Mouse (Mus musculus): ENCODE results near the gene Sfxn3. TPM values are rescaled to one million over a fixed set of nuclear protein-coding genes. Genes with fewer than 3 reads are reported as not detected.
A peak's percentile ranks its signal among the peaks of the same experiment; 100 is the strongest.

The Sfxn3 gene
- total and polyA plus RNA-seq, 3 experiments, result 6.7 to 26.1 (median 7.4) TPM

- ATAC-seq (ENCODE audit: extremely low read depth, insufficient number of reproducible peaks, low FRiP score, poor library complexity, severe bottlenecking), result no peak
- peak overlapping the region; percentile 40; the same call in 1 of the 2 replicates for H3K4me3 ChIP-seq (ENCODE audit: low read depth, low read length)
- H3K27me3 ChIP-seq (ENCODE audit: insufficient read depth, low read length), result no peaks in the 10 kb centered on the region
- no peaks in the 10 kb centered on the region for H3K9me3 ChIP-seq (replicated peaks)
- peaks cover 65% of the 10 kb centered on the region for H3K4me1 ChIP-seq (ENCODE audit: insufficient read depth, low read depth, low read length)
- no peak for TF ChIP-seq TAL1 (conservative IDR thresholded peaks at IDR 0.05; ENCODE audit: low read depth, low read length)
- no peak for TF ChIP-seq GATA2 (IDR thresholded peaks at IDR 0.05; ENCODE audit: borderline replicate concordance, low read depth, low read length)
- no peak for TF ChIP-seq CTCF (IDR thresholded peaks at IDR 0.05; ENCODE audit: low read depth, low read length)
- no peak for TF ChIP-seq POLR2AphosphoS5 (IDR thresholded peaks at IDR 0.05; ENCODE audit: insufficient replicate concordance, low read depth, low read length)
- TF ChIP-seq GATA1 (IDR thresholded peaks at IDR 0.05; ENCODE audit: borderline replicate concordance, low read length), result no peak
- peaks cover 28% of the 10 kb centered on the region for H3K36me3 ChIP-seq (replicated peaks)
- no peak for DNase-seq (ENCODE audit: low spot score)
Observed at GRCm38 (mm10) chr19:45056908-45057698, 9.8 kb downstream of the Sfxn3 start.

- TF ChIP-seq POLR2AphosphoS5 (IDR thresholded peaks at IDR 0.05; ENCODE audit: insufficient replicate concordance, low read depth, low read length), result no peak
- H3K36me3 ChIP-seq (replicated peaks), result peaks cover 22% of the 10 kb centered on the region
- no peaks in the 10 kb centered on the region for H3K27me3 ChIP-seq (ENCODE audit: insufficient read depth, low read length)
Observed at GRCm38 (mm10) chr19:45057724-45058112, 10.4 kb downstream of the Sfxn3 start.

GRCm38 (mm10) chr19:45058113-45058839 is 11.0 kb downstream of the Sfxn3 start:
- peaks cover 68% of the 10 kb centered on the region for H3K4me1 ChIP-seq (ENCODE audit: insufficient read depth, low read depth, low read length)
- TF ChIP-seq TAL1 (conservative IDR thresholded peaks at IDR 0.05; ENCODE audit: low read depth, low read length) (no peak), GATA1 (IDR thresholded peaks at IDR 0.05; ENCODE audit: borderline replicate concordance, low read length) (no peak), CTCF (IDR thresholded peaks at IDR 0.05; ENCODE audit: low read depth, low read length) (no peak), GATA2 (IDR thresholded peaks at IDR 0.05; ENCODE audit: borderline replicate concordance, low read depth, low read length) (no peak), POLR2AphosphoS5 (IDR thresholded peaks at IDR 0.05; ENCODE audit: insufficient replicate concordance, low read depth, low read length) (no peak)
- peaks cover 16% of the 10 kb centered on the region for H3K36me3 ChIP-seq (replicated peaks)
- no peaks in the 10 kb centered on the region for H3K9me3 ChIP-seq (replicated peaks)
- H3K27me3 ChIP-seq (ENCODE audit: insufficient read depth, low read length), result no peaks in the 10 kb centered on the region
- peak; percentile 86 for ATAC-seq (ENCODE audit: extremely low read depth, insufficient number of reproducible peaks, low FRiP score, poor library complexity, severe bottlenecking)
- H3K4me3 ChIP-seq (ENCODE audit: low read depth, low read length), result peak overlapping the region; percentile 69
- DNase-seq (ENCODE audit: low spot score), result peak; percentile 60

More at GRCm38 (mm10) chr19:45057724-45058112, 10.4 kb downstream of the Sfxn3 start:
- DNase-seq (ENCODE audit: low spot score) (no peak), ATAC-seq (ENCODE audit: extremely low read depth, insufficient number of reproducible peaks, low FRiP score, poor library complexity, severe bottlenecking) (no peak)
- Histone ChIP-seq H3K9me3 (replicated peaks) (no peaks in the 10 kb centered on the region), H3K4me1 (ENCODE audit: insufficient read depth, low read depth, low read length) (peaks cover 70% of the 10 kb centered on the region), H3K4me3 (ENCODE audit: low read depth, low read length) (peak overlapping the region; percentile 69)

- no peak for DNase-seq (ENCODE audit: low spot score)
- ATAC-seq (ENCODE audit: extremely low read depth, insufficient number of reproducible peaks, low FRiP score, poor library complexity, severe bottlenecking), result no peak
- Histone ChIP-seq H3K27me3 (ENCODE audit: insufficient read depth, low read length) (no peaks in the 10 kb centered on the region), H3K4me3 (ENCODE audit: low read depth, low read length) (peak overlapping the region; percentile 69), H3K36me3 (replicated peaks) (peaks cover 10% of the 10 kb centered on the region), H3K4me1 (ENCODE audit: insufficient read depth, low read depth, low read length) (peaks cover 66% of the 10 kb centered on the region), H3K9me3 (replicated peaks) (no peaks in the 10 kb centered on the region)
- no peak for TF ChIP-seq POLR2AphosphoS5 (IDR thresholded peaks at IDR 0.05; ENCODE audit: insufficient replicate concordance, low read depth, low read length)
- no peak for TF ChIP-seq CTCF (IDR thresholded peaks at IDR 0.05; ENCODE audit: low read depth, low read length)
- no peak for TF ChIP-seq GATA1 (IDR thresholded peaks at IDR 0.05; ENCODE audit: borderline replicate concordance, low read length)
- no peak for TF ChIP-seq GATA2 (IDR thresholded peaks at IDR 0.05; ENCODE audit: borderline replicate concordance, low read depth, low read length)
- no peak for TF ChIP-seq TAL1 (conservative IDR thresholded peaks at IDR 0.05; ENCODE audit: low read depth, low read length)
Observed at GRCm38 (mm10) chr19:45058841-45059240, 11.5 kb downstream of the Sfxn3 start.

- no peak for DNase-seq (ENCODE audit: low spot score)
- Histone ChIP-seq H3K36me3 (replicated peaks) (no peaks in the 10 kb centered on the region), H3K4me3 (ENCODE audit: low read depth, low read length) (peak overlapping the region; percentile 42; the same call in 1 of the 2 replicates), H3K9me3 (replicated peaks) (no peaks in the 10 kb centered on the region), H3K4me1 (ENCODE audit: insufficient read depth, low read depth, low read length) (peaks cover 68% of the 10 kb centered on the region), H3K27me3 (ENCODE audit: insufficient read depth, low read length) (no peaks in the 10 kb centered on the region)
- TF ChIP-seq CTCF (IDR thresholded peaks at IDR 0.05; ENCODE audit: low read depth, low read length) (peak; percentile 47; the same call in 1 of the 2 replicates), POLR2AphosphoS5 (IDR thresholded peaks at IDR 0.05; ENCODE audit: insufficient replicate concordance, low read depth, low read length) (no peak), TAL1 (conservative IDR thresholded peaks at IDR 0.05; ENCODE audit: low read depth, low read length) (0 out of 2 replicates have a peak, but pooled peaks have one; percentile 18)
- ATAC-seq (ENCODE audit: extremely low read depth, insufficient number of reproducible peaks, low FRiP score, poor library complexity, severe bottlenecking), result 0 out of 2 replicates have a peak, but pooled peaks have one; percentile 29
Observed at GRCm38 (mm10) chr19:45063565-45064292, 16.4 kb downstream of the Sfxn3 start.

- TF ChIP-seq TAL1 (conservative IDR thresholded peaks at IDR 0.05; ENCODE audit: low read depth, low read length), result no peak
- TF ChIP-seq GATA2 (IDR thresholded peaks at IDR 0.05; ENCODE audit: borderline replicate concordance, low read depth, low read length), result no peak
- no peak for TF ChIP-seq POLR2AphosphoS5 (IDR thresholded peaks at IDR 0.05; ENCODE audit: insufficient replicate concordance, low read depth, low read length)
- ATAC-seq (ENCODE audit: extremely low read depth, insufficient number of reproducible peaks, low FRiP score, poor library complexity, severe bottlenecking), result no peak
- peak overlapping the region; percentile 13; the same call in 1 of the 2 replicates for H3K4me3 ChIP-seq (ENCODE audit: low read depth, low read length)
Observed at GRCm38 (mm10) chr19:45065226-45065625, 17.9 kb downstream of the Sfxn3 start.

More at GRCm38 (mm10) chr19:45065226-45065625, 17.9 kb downstream of the Sfxn3 start:
- Histone ChIP-seq H3K27me3 (ENCODE audit: insufficient read depth, low read length) (no peaks in the 10 kb centered on the region), H3K4me1 (ENCODE audit: insufficient read depth, low read depth, low read length) (peaks cover 73% of the 10 kb centered on the region), H3K36me3 (replicated peaks) (no peaks in the 10 kb centered on the region), H3K9me3 (replicated peaks) (no peaks in the 10 kb centered on the region)
- DNase-seq (ENCODE audit: low spot score), result no peak

All from G1E (cell line).